Mouse (Mus musculus) Muller cell, postnatal 12 days (primary cell): ENCODE measurements around the gene Akt3.

Source experiments
- DNase-seq: peaks from one replicate; pipeline ENCODE4 v3.0.0-alpha.2; 2015; ENCODE audit errors: inconsistent ontology term

Gene Akt3

GRCm38 (mm10) chr1:176985691-176986090 is 272.3 kb downstream of the Akt3 start:
- no peak for DNase-seq

- DNase-seq: peak; percentile 45
These were observed 275.3 kb downstream of the Akt3 start for GRCm38 (mm10) chr1:176982671-176983070.

GRCm38 (mm10) chr1:176981511-176981910 is 276.5 kb downstream of the Akt3 start:
- no peak for DNase-seq

GRCm38 (mm10) chr1:176980801-176981400 is 277.1 kb downstream of the Akt3 start:
- DNase-seq: no peak

GRCm38 (mm10) chr1:176980140-176980539 is 277.9 kb downstream of the Akt3 start:
- DNase-seq: no peak

GRCm38 (mm10) chr1:176979235-176979634 is 278.8 kb downstream of the Akt3 start:
- no peak for DNase-seq

GRCm38 (mm10) chr1:176973356-176974088 is 284.5 kb downstream of the Akt3 start:
- DNase-seq: no peak

GRCm38 (mm10) chr1:176971479-176971797 is 286.6 kb downstream of the Akt3 start:
- no peak for DNase-seq

- DNase-seq: no peak
These were observed 287.1 kb downstream of the Akt3 start for GRCm38 (mm10) chr1:176970635-176971478.
